Mouse (Mus musculus) limb, embryonic 12.5 days (tissue): Measurements from ENCODE around the gene Rtca. TPM values are rescaled to one million over a fixed set of nuclear protein-coding genes. Genes with fewer than 3 reads are reported as not detected.

Experiments
- ATAC-seq: fragments of 200-750 bp; cut with Nextera tagmentation; 2 replicates; pipeline ENCODE4 v1.8.0; 2017; ENCODE audit warnings: low read depth, moderate TSS enrichment; ENCODE audit not compliant: insufficient number of reproducible peaks, insufficient read depth, low FRiP score, low TSS enrichment
- H3K27ac ChIP-seq: fragments of 300-500 bp; sonication (generic); 2 replicates; pipeline ENCODE4 v1.5.1; 2016; ENCODE audit warnings: mild to moderate bottlenecking, moderate library complexity
- H3K27me3 ChIP-seq: fragments of 300-500 bp; sonication (generic); 2 replicates; pipeline ENCODE4 v1.6.1; 2016; ENCODE audit warnings: mild to moderate bottlenecking, moderate library complexity
- H3K36me3 ChIP-seq: fragments of 300-500 bp; sonication (generic); 2 replicates; pipeline ENCODE4 v1.6.1; 2016; ENCODE audit warnings: mild to moderate bottlenecking, moderate library complexity
- H3K4me1 ChIP-seq: fragments of 300-500 bp; sonication (generic); replicated peaks from 2 replicates; pipeline ENCODE4 v1.6.1; 2016
- H3K4me2 ChIP-seq: fragments of 300-500 bp; sonication (generic); 2 replicates; pipeline ENCODE4 v1.6.1; 2016; ENCODE audit warnings: mild to moderate bottlenecking, moderate library complexity
- H3K4me3 ChIP-seq: fragments of 300-500 bp; sonication (generic); replicated peaks from 2 replicates; pipeline ENCODE4 v1.5.1; 2016; ENCODE audit warnings: mild to moderate bottlenecking
- H3K9ac ChIP-seq: fragments of 300-500 bp; sonication (generic); replicated peaks from 2 replicates; pipeline ENCODE4 v1.6.1; 2016; ENCODE audit warnings: mild to moderate bottlenecking, moderate library complexity
- H3K9me3 ChIP-seq: fragments of 300-500 bp; sonication (generic); 2 replicates; pipeline ENCODE4 v1.6.1; 2016; ENCODE audit warnings: mild to moderate bottlenecking, moderate library complexity
- WGBS: fragments of 180-500 bp; shearing (Covaris S2); methylation state at CpG from one replicate; pipeline ENCODE4 v1.1.7; 2016; 5-methylcytosine and 5-hydroxymethylcytosine counted together
- polyA plus RNA-seq: library from polyadenylated mRNA; unstranded; fragments of >200 nt; fragmentation: Nextera tagmentation; extraction: Ambion mirVana; gene quantifications from 2 replicates; pipeline ENCODE4 v1.2.1, GENCODE M21; 2016

The Rtca gene
- polyA plus RNA-seq, 1 experiment from 2014 or later: 89.9 TPM

DNA sequence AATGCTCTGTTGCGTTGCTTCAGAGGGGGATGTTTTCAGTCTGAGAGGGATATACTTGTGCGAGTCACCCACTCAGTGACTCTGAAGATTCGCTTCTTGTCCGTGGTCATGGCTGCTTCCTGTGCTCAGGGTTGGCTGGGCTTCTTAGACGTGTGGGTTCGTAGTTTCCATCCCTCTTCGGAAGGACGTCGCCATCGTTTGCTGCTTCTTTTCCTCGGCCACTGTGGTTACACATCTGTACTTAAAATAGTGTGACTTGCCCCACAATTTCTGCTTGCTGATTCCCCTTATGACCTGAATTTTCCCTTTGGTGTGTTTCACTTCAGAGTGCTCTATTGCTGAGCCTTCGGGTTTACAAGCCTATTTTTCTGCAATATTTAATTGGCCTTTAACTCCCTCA lies 42.3 kb downstream of the Rtca start:
- Histone ChIP-seq H3K4me3 (no peak overlapping the region), H3K27ac (no peak overlapping the region), H3K27me3 (no peaks in the 10 kb centered on the region), H3K9ac (no peak overlapping the region), H3K36me3 (no peaks in the 10 kb centered on the region), H3K4me1 (no peaks in the 10 kb centered on the region), H3K9me3 (no peaks in the 10 kb centered on the region), H3K4me2 (no peak overlapping the region)
- 88% methylated on average over 12 of the region's 12 CpGs for WGBS
- no peak for ATAC-seq

DNA sequence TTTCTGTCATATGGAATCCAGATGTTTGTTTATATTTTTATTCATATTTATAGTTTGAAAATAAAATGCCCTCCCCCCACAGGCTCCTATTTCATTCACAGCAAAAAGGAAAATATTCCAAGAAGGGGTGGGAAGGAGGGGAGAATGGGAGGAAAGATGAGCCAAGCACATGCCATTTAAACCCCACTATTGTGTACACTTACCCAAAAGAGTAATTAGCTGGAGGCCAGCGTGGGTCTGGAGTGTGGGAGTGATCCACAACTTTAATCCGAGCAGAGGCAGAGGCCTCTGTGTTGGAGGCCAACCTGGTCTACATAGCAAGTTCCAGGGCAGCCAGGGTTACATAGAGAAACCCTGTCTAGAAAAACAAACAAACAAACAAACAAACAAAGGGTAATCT lies 43.7 kb downstream of the Rtca start:
- no peak for ATAC-seq
- H3K4me3 ChIP-seq: no peak overlapping the region
- no peaks in the 10 kb centered on the region for H3K27me3 ChIP-seq
- H3K27ac ChIP-seq: no peak overlapping the region
- no peak overlapping the region for H3K4me2 ChIP-seq
- 58% methylated on average over 2 of the region's 2 CpGs for WGBS
- H3K9ac ChIP-seq: no peak overlapping the region
- no peaks in the 10 kb centered on the region for H3K4me1 ChIP-seq
- no peaks in the 10 kb centered on the region for H3K36me3 ChIP-seq
- no peaks in the 10 kb centered on the region for H3K9me3 ChIP-seq

DNA sequence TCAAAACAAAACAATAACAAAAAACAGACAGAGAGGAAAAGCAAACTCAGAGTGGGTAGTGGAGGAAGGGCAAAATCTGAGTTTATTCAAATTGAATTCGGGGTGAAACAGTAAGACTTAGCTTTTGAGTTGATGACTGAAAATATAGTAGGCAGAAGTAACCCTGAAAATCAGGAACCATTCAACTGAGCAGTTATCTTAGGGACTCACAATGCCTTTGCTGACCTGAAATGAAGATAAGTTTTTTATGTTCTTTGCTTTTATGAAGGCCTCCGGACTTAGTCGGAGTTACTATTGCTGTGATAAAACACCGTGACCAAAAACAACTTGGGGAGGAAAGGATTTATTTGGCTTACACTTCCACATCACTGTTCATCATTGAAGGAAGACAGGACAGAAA lies 47.0 kb downstream of the Rtca start:
- Histone ChIP-seq H3K9me3 (no peaks in the 10 kb centered on the region), H3K9ac (no peak overlapping the region), H3K36me3 (no peaks in the 10 kb centered on the region), H3K27ac (no peak overlapping the region), H3K4me3 (no peak overlapping the region), H3K27me3 (no peaks in the 10 kb centered on the region), H3K4me2 (no peak overlapping the region), H3K4me1 (no peaks in the 10 kb centered on the region)
- 85% methylated on average over 4 of the region's 4 CpGs for WGBS
- no peak for ATAC-seq

DNA sequence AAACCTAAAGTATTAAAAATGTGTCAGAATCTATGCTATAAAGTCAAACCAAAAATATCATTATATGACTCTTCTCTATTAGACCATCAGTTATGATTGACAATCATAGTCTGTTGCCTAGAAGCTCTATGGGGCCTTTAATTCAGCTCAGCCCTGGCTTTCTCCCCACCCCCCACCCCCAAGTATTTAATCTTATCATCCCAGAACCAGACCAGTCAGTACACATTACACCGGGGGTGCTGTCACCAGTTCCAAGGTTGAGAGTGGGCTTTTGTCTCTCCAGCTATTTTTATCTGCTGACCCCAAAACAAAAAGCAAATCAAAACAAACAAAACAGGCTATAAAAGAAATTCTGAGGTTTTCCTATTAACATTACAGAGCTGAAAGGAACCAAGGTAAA lies 53.5 kb downstream of the Rtca start:
- 0 out of 2 replicates have a peak, but pooled peaks cover 4% of the 10 kb centered on the region for H3K9me3 ChIP-seq
- H3K4me1 ChIP-seq: no peaks in the 10 kb centered on the region
- H3K27me3 ChIP-seq: no peaks in the 10 kb centered on the region
- no peak overlapping the region for H3K27ac ChIP-seq
- 100% methylated on average over 1 of the region's 1 CpGs for WGBS
- H3K36me3 ChIP-seq: no peaks in the 10 kb centered on the region
- H3K4me2 ChIP-seq: no peak overlapping the region
- H3K9ac ChIP-seq: no peak overlapping the region
- no peak overlapping the region for H3K4me3 ChIP-seq
- ATAC-seq: no peak

DNA sequence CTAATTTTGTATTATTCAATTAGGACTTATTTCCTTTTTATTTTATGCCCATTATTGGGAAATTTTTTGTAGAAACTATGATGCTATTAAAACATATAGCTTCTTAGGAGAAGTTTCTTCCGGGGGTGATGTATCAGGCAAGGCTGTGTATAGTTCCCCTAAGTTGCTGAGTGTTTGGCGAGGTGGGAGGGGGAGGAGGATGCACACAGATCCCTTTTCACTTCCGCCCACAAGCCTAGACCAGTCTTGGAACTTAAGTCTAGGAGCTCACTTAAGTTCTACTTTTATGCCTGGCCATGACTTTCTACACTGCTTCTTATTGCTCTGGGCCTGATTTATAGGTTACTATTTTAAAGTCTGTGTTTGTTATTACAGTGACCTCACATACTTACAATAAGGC lies 57.3 kb downstream of the Rtca start:
- no peak for ATAC-seq

DNA sequence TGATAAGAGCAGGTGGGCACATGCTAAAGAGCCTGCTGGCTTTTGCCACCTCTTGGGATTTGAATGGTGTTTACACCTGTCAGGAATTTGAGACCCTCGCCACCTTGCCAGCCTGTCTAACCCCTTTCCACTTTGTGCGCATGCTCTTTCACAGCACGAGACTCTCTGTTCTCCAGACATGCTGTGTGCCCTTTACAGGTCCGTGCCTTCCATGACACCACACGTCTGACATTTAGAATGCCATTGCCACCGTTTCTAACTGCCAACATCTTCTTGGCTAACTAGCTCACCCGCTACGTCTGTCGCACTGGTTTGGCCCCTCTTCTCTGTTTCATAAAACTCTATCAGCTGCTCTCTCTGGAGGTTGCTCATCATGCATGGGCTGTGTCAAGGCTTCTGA lies 63.7 kb downstream of the Rtca start:
- Histone ChIP-seq H3K9me3 (no peaks in the 10 kb centered on the region), H3K36me3 (no peaks in the 10 kb centered on the region), H3K4me1 (no peaks in the 10 kb centered on the region), H3K27ac (no peak overlapping the region), H3K4me3 (no peak overlapping the region), H3K9ac (no peak overlapping the region), H3K27me3 (no peaks in the 10 kb centered on the region), H3K4me2 (no peak overlapping the region)
- 81% methylated on average over 9 of the region's 9 CpGs for WGBS
- ATAC-seq: no peak

More for the DNA sequence above, 57.3 kb downstream of the Rtca start:
- H3K36me3 ChIP-seq: no peaks in the 10 kb centered on the region
- H3K27me3 ChIP-seq: no peaks in the 10 kb centered on the region
- H3K9ac ChIP-seq: no peak overlapping the region
- 75% methylated on average over 3 of the region's 3 CpGs for WGBS
- H3K4me2 ChIP-seq: no peak overlapping the region
- no peak overlapping the region for H3K27ac ChIP-seq
- no peaks in the 10 kb centered on the region for H3K4me1 ChIP-seq
- H3K9me3 ChIP-seq: 0 out of 2 replicates have a peak, but pooled peaks cover 4% of the 10 kb centered on the region
- no peak overlapping the region for H3K4me3 ChIP-seq

DNA sequence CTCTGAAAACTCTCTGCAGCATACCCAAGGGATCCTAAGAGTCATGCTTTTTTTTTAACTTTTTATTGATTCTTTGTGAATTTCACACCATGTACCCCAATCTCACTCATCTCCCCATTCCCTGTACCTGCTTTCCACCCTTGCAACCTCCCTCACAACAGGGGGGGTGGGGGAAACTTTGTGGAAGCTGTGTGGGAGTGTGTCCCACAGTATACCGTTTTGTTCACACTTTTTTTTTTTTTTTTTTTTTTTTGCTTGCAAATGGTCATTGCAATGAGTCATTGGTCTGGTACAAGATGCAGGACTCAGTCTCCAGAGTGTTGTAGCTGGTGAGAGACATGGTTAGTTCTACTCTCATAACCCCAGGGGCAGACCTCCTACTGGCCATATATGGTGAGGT lies 65.2 kb downstream of the Rtca start:
- Histone ChIP-seq H3K4me1 (no peaks in the 10 kb centered on the region), H3K4me2 (no peak overlapping the region), H3K27me3 (no peaks in the 10 kb centered on the region), H3K9ac (no peak overlapping the region), H3K27ac (no peak overlapping the region), H3K4me3 (no peak overlapping the region), H3K36me3 (no peaks in the 10 kb centered on the region), H3K9me3 (no peaks in the 10 kb centered on the region)
- no peak for ATAC-seq
- WGBS: 75% methylated on average over 1 of the region's 1 CpGs

DNA sequence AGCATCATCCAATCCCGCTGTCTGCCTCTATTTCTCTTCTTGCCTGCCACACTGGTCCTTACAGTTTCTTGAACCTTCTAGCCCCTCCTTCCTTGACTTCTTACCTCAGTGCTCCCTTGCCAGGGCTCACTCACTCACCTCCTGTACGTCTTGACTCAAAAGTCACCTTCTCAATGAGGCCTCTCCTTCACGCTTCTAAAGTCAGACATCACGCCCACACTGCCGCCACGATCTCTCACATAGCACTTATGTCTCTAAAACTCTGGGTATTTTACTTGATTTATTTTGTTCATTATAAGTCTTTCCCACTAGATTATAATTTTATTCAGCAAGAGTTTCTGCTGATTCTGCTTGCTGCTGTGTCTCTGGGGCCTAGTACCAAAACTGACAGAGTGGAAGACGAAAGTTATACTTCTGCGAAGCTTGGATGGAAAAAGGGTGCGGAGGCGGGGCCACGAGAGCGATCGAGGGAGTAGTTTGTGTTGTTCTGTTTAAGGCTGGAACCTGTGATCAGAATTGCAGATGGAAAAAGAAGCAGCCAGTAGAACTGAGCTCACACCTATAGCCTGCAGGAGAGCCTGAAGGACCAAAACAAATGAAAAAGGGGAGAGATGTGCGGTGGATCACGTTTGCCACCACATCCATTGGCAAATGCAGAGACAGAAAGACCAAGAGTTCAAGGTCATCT lies 66.3 kb downstream of the Rtca start:
- ATAC-seq: no peak
- 93% methylated on average over 15 of the region's 15 CpGs for WGBS
- no peaks in the 10 kb centered on the region for H3K9me3 ChIP-seq
- H3K36me3 ChIP-seq: no peaks in the 10 kb centered on the region
- H3K4me1 ChIP-seq: no peaks in the 10 kb centered on the region
- no peak overlapping the region for H3K4me2 ChIP-seq
- no peaks in the 10 kb centered on the region for H3K27me3 ChIP-seq
- no peak overlapping the region for H3K27ac ChIP-seq
- H3K4me3 ChIP-seq: no peak overlapping the region
- H3K9ac ChIP-seq: no peak overlapping the region

DNA sequence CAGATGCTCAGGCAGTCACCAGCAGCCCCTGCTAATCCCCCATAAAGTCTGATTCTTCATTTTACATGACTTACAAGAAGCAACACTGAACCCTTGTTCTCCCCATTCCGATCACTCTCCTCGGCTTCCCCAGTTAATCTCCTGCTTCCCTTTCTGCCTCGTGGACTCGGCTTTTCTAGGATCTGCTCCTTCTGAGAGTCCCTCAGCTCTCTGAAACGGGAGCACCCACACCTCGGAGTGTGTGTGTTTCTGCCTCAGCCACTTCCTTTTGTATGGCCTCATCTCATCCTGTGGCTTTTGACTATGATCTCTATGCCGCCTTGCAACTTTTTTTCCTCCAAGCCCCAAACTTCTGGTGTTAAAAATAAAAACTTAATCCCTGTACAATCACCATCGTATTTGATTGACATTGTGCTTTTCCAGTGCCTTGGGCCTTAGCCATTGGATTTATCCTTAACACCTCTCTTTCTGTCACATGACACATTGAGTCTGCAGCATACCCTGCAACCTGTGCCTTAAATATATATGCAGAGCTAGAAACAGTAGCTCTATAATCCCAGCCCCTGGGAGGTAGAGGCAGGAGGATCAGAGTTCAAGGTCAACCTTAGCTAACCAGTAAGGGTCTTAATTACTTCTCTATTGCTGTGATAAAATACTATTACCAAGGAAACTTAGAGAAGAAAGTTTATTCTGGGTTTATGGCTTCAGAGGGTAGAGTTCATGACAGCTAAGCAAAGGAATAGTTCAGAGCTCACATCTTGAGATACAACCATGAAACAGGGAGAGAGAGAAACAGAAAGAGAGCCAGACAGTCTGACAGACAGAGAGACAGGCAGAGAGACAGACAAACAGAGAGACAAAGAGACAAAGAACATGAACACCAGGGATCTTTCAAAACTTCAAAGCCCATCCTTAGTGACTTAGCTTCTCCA lies 67.7 kb downstream of the Rtca start:
- no peaks in the 10 kb centered on the region for H3K36me3 ChIP-seq
- H3K4me3 ChIP-seq: no peak overlapping the region
- H3K4me1 ChIP-seq: no peaks in the 10 kb centered on the region
- H3K27ac ChIP-seq: no peak overlapping the region
- ATAC-seq: no peak
- WGBS: 63% methylated on average over 8 of the region's 8 CpGs
- no peak overlapping the region for H3K9ac ChIP-seq
- H3K9me3 ChIP-seq: no peaks in the 10 kb centered on the region
- no peak overlapping the region for H3K4me2 ChIP-seq
- H3K27me3 ChIP-seq: no peaks in the 10 kb centered on the region
